Mouse (Mus musculus) heart, postnatal 0 days (tissue): Measurements from ENCODE around the gene Daglb. TPM values are rescaled to one million over a fixed set of nuclear protein-coding genes. Genes with fewer than 3 reads are reported as not detected.
A peak's percentile ranks its signal among the peaks of the same experiment; 100 is the strongest.

ENCODE experiments used
- ATAC-seq: fragments of 200-750 bp; cut with Nextera tagmentation; 2 replicates; pipeline ENCODE4 v1.8.0; 2017; ENCODE audit warnings: low read depth, moderate number of reproducible peaks, moderate library complexity; ENCODE audit not compliant: insufficient read depth
- DNase-seq: peaks from one replicate; pipeline ENCODE4 v3.0.0-alpha.2; 2016; ENCODE audit warnings: low spot score
- H3K27ac ChIP-seq: fragments of 300-500 bp; sonication (generic); 2 replicates; pipeline ENCODE4 v1.5.1; 2014; ENCODE audit warnings: low read depth, mild to moderate bottlenecking
- H3K27me3 ChIP-seq: fragments of 300-500 bp; sonication (generic); 2 replicates; pipeline ENCODE4 v1.6.1; 2014; ENCODE audit warnings: low read length, mixed read lengths; ENCODE audit not compliant: control insufficient read depth, insufficient read depth
- H3K36me3 ChIP-seq: fragments of 300-500 bp; sonication (generic); replicated peaks from 2 replicates; pipeline ENCODE4 v1.6.1; 2014; ENCODE audit warnings: low read length, mixed read lengths; ENCODE audit not compliant: control insufficient read depth, insufficient read depth
- H3K4me1 ChIP-seq: fragments of 300-500 bp; sonication (generic); 2 replicates; pipeline ENCODE4 v1.6.1; 2014; ENCODE audit warnings: antibody characterized with exemption; ENCODE audit not compliant: control insufficient read depth, insufficient read depth
- H3K4me2 ChIP-seq: fragments of 300-500 bp; sonication (generic); 2 replicates; pipeline ENCODE4 v1.6.1; 2014; ENCODE audit warnings: low read depth, mild to moderate bottlenecking, low read length, moderate library complexity
- H3K4me3 ChIP-seq: fragments of 300-500 bp; sonication (generic); 2 replicates; pipeline ENCODE4 v1.5.1; 2014; ENCODE audit warnings: low read depth, low read length
- H3K9ac ChIP-seq: fragments of 300-500 bp; sonication (generic); replicated peaks from 2 replicates; pipeline ENCODE4 v1.6.1; 2014; ENCODE audit warnings: low read depth, low read length, mixed read lengths
- H3K9me3 ChIP-seq: fragments of 300-500 bp; sonication (generic); replicated peaks from 2 replicates; pipeline ENCODE4 v1.6.1; 2016; ENCODE audit warnings: low read length; ENCODE audit not compliant: control insufficient read depth
- CTCF ChIP-seq: IDR thresholded peaks from 2 replicates; pipeline ENCODE4 v1.5.1; 2016; ENCODE audit warnings: antibody characterized with exemption, control low read depth, low read depth
- EP300 ChIP-seq: IDR thresholded peaks from 2 replicates; pipeline ENCODE4 v1.6.1; 2016; ENCODE audit warnings: antibody characterized with exemption, low read depth
- WGBS: fragments of 180-500 bp; shearing (Covaris S2); extraction: QIAGEN DNeasy Blood & Tissue Kit; methylation state at CpG from one replicate; pipeline ENCODE4 v1.1.7; 2014; 5-methylcytosine and 5-hydroxymethylcytosine counted together
- polyA plus RNA-seq: library from polyadenylated mRNA; unstranded; fragments of >200 nt; fragmentation: Nextera tagmentation; extraction: Ambion mirVana; gene quantifications from 2 replicates; pipeline ENCODE4 v1.2.1, GENCODE M21; 2015
- total RNA-seq: library from RNA; depleted of rRNA; stranded (reverse); fragments of >200 nt; gene quantifications from 2 replicates; pipeline ENCODE4 v1.2.3, GENCODE M21; 2014; ENCODE audit warnings: low replicate concordance

The Daglb gene
- total and polyA plus RNA-seq, 2 experiments from 2014 or later: 8.0 to 11.3 TPM

GRCm38 (mm10) chr5:143528308-143528683, 63.9 kb downstream of the Daglb start:
- Histone ChIP-seq H3K4me1 (peaks cover 20% of the 10 kb centered on the region), H3K9ac (peak overlapping the region; percentile 100), H3K27ac (peak overlapping the region; percentile 100), H3K27me3 (no peaks in the 10 kb centered on the region), H3K4me3 (peak overlapping the region; percentile 99), H3K4me2 (peak overlapping the region; percentile 72), H3K9me3 (no peaks in the 10 kb centered on the region), H3K36me3 (no peaks in the 10 kb centered on the region)
- DNase-seq: no peak
- ATAC-seq: no peak; the same call in 1 of the 2 replicates
- no peak for TF ChIP-seq EP300
- no peak for TF ChIP-seq CTCF
- 11% methylated on average over 7 of the region's 7 CpGs for WGBS

GRCm38 (mm10) chr5:143530715-143531114, 66.3 kb downstream of the Daglb start:
- 63% methylated on average over 7 of the region's 7 CpGs for WGBS
- H3K9me3 ChIP-seq: no peaks in the 10 kb centered on the region
- TF ChIP-seq EP300 (no peak), CTCF (no peak)
- no peak for DNase-seq
- ATAC-seq: no peak
- no peak overlapping the region for H3K4me3 ChIP-seq
- no peak overlapping the region for H3K27ac ChIP-seq
- no peaks in the 10 kb centered on the region for H3K36me3 ChIP-seq
- H3K4me2 ChIP-seq: no peak overlapping the region
- H3K4me1 ChIP-seq: peaks cover 2% of the 10 kb centered on the region
- H3K27me3 ChIP-seq: no peaks in the 10 kb centered on the region
- H3K9ac ChIP-seq: no peak overlapping the region

- TF ChIP-seq CTCF (no peak), EP300 (no peak)
- no peak overlapping the region for H3K4me2 ChIP-seq
- no peaks in the 10 kb centered on the region for H3K27me3 ChIP-seq
- H3K9ac ChIP-seq: no peak overlapping the region
- no peak overlapping the region for H3K27ac ChIP-seq
- no peak for DNase-seq
- WGBS: 84% methylated on average over 4 of the region's 4 CpGs
- H3K4me3 ChIP-seq: no peak overlapping the region
- no peaks in the 10 kb centered on the region for H3K36me3 ChIP-seq
- no peaks in the 10 kb centered on the region for H3K4me1 ChIP-seq
- no peak for ATAC-seq
- no peaks in the 10 kb centered on the region for H3K9me3 ChIP-seq
These were observed 70.5 kb downstream of the Daglb start for GRCm38 (mm10) chr5:143534922-143535321.

GRCm38 (mm10) chr5:143537022-143537421, 72.6 kb downstream of the Daglb start:
- ATAC-seq: no peak
- no peak overlapping the region for H3K27ac ChIP-seq
- DNase-seq: no peak
- H3K9me3 ChIP-seq: no peaks in the 10 kb centered on the region
- H3K36me3 ChIP-seq: no peaks in the 10 kb centered on the region
- H3K4me3 ChIP-seq: no peak overlapping the region
- no peak overlapping the region for H3K9ac ChIP-seq
- WGBS: 44% methylated on average over 2 of the region's 2 CpGs
- H3K4me2 ChIP-seq: no peak overlapping the region
- TF ChIP-seq CTCF (no peak), EP300 (no peak)
- H3K27me3 ChIP-seq: no peaks in the 10 kb centered on the region
- no peaks in the 10 kb centered on the region for H3K4me1 ChIP-seq

GRCm38 (mm10) chr5:143539111-143539510, 74.7 kb downstream of the Daglb start:
- no peaks in the 10 kb centered on the region for H3K9me3 ChIP-seq
- H3K4me2 ChIP-seq: no peak overlapping the region
- no peak for ATAC-seq
- H3K9ac ChIP-seq: no peak overlapping the region
- no peaks in the 10 kb centered on the region for H3K27me3 ChIP-seq
- H3K4me1 ChIP-seq: no peaks in the 10 kb centered on the region
- no peak overlapping the region for H3K4me3 ChIP-seq
- no peaks in the 10 kb centered on the region for H3K36me3 ChIP-seq
- no peak for DNase-seq
- TF ChIP-seq EP300: no peak
- no peak for TF ChIP-seq CTCF
- H3K27ac ChIP-seq: no peak overlapping the region
- WGBS: 57% methylated on average over 8 of the region's 8 CpGs

GRCm38 (mm10) chr5:143547384-143547783, 83.0 kb downstream of the Daglb start:
- H3K4me2 ChIP-seq: no peak overlapping the region
- DNase-seq (peak; percentile 41), ATAC-seq (peak; percentile 5; the same call in 1 of the 2 replicates)
- WGBS: 4% methylated on average over 11 of the region's 11 CpGs
- no peaks in the 10 kb centered on the region for H3K27me3 ChIP-seq
- no peaks in the 10 kb centered on the region for H3K9me3 ChIP-seq
- H3K27ac ChIP-seq: no peak overlapping the region
- H3K36me3 ChIP-seq: 0 out of 2 replicates have a peak, but pooled peaks cover under 1% of the 10 kb centered on the region
- H3K4me3 ChIP-seq: no peak overlapping the region
- H3K9ac ChIP-seq: no peak overlapping the region
- TF ChIP-seq EP300: no peak
- TF ChIP-seq CTCF: peak; percentile 99
- H3K4me1 ChIP-seq: peaks cover 15% of the 10 kb centered on the region
